In the genomic region with DNA sequence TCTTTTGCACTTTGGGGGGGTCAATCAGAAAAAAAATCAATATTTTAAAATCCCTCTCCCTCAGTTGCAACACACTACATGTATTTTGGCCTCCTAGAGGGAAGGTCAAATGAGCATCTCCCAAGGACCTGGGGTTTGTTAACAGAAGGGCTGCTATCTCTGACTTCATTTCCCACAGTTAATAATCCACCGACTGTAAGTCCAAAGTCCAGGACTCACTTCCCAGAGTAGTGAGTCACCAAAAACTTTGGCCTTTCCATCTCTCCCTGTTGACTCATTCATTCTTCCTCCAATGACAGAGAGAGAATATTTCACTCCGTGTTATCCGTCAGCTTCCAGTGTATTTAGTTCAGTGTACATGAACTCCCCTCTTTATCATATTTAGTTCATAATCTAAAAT, we compare ENCODE assay signal across 18 mouse cellular contexts. TPM values are rescaled to one million over a fixed set of nuclear protein-coding genes. Genes with fewer than 3 reads are reported as not detected.
DNase-seq lines count a peak whose midpoint lies in the region; ATAC-seq and TF ChIP-seq lines count a peak whose summit lies in the region.
"Had no signal": no experiment of that assay in that cellular context is flagged by ENCODE, and none has a peak within 500 bp of the region (broad histone marks: within the 10 kb centered on the region; RNA-seq: fewer than 3 reads in every experiment).

No protein-coding gene starts in this region.

- H3K4me1 ChIP-seq in kidney, adult 2 months (ENCODE audit: control insufficient read depth, insufficient read depth, low read length), result no peaks in the 10 kb centered on the region; the same call in 1 of the 2 replicates
- H3K4me1 ChIP-seq in stomach, embryonic 16.5 days (ENCODE audit: control insufficient read depth, insufficient read depth, low read length), result no peaks in the 10 kb centered on the region; the same call in 1 of the 2 replicates
- H3K4me1 ChIP-seq in hindbrain, embryonic 11.5 days (replicated peaks; ENCODE audit: control insufficient read depth, insufficient read depth, low read length), result peaks cover 6% of the 10 kb centered on the region

- H3K27me3 ChIP-seq in kidney, adult 2 months (replicated peaks; ENCODE audit: control insufficient read depth, insufficient read depth, low read length), result no peaks in the 10 kb centered on the region
- no peaks in the 10 kb centered on the region; the same call in 1 of the 2 replicates for H3K27me3 ChIP-seq in stomach, embryonic 16.5 days (ENCODE audit: control insufficient read depth, insufficient read depth, low read length)
- no peaks in the 10 kb centered on the region for H3K27me3 ChIP-seq in hindbrain, embryonic 11.5 days (ENCODE audit: control insufficient read depth, insufficient read depth, low read length)
- H3K27me3 ChIP-seq: embryonic facial prominence, embryonic 15.5 days; heart, embryonic 12.5 days had no signal

- peak; percentile 91 for DNase-seq in kidney, adult 2 months
- DNase-seq in kidney, postnatal 10 days, result no peak
- peak; percentile 76 for DNase-seq in NIH3T3 (ENCODE audit: low read depth)
- DNase-seq in kidney, postnatal 14 days, result peak; percentile 32
- no peak for DNase-seq in hindbrain, embryonic 11.5 days (ENCODE audit: low spot score)
- DNase-seq: cerebellum, adult 8-10 months; gastrocnemius, postnatal 36 days; heart, postnatal 36 days had no signal

- H3K36me3 ChIP-seq in kidney, adult 2 months (ENCODE audit: control insufficient read depth, insufficient read depth, low read length), result peaks cover 2% of the 10 kb centered on the region; the same call in 1 of the 2 replicates
- no peaks in the 10 kb centered on the region for H3K36me3 ChIP-seq in stomach, embryonic 16.5 days (ENCODE audit: control insufficient read depth, insufficient read depth, low read length)
- H3K36me3 ChIP-seq in hindbrain, embryonic 11.5 days (ENCODE audit: control insufficient read depth, insufficient read depth, low read length), result no peaks in the 10 kb centered on the region
- H3K36me3 ChIP-seq: midbrain, embryonic 12.5 days had no signal

- no peak overlapping the region for H3K4me3 ChIP-seq in kidney, adult 2 months (ENCODE audit: insufficient read depth, low read depth, low read length)
- H3K4me3 ChIP-seq in stomach, embryonic 16.5 days (replicated peaks; ENCODE audit: low read length), result no peak overlapping the region
- H3K4me3 ChIP-seq in hindbrain, embryonic 11.5 days (ENCODE audit: low read depth, low read length), result no peak overlapping the region
- H3K4me3 ChIP-seq: embryonic facial prominence, embryonic 15.5 days; forebrain, embryonic 13.5 days; heart, embryonic 12.5 days; midbrain, embryonic 12.5 days had no signal

- H3K9me3 ChIP-seq in stomach, embryonic 16.5 days (replicated peaks; ENCODE audit: control insufficient read depth, low read length), result no peaks in the 10 kb centered on the region
- no peaks in the 10 kb centered on the region for H3K9me3 ChIP-seq in hindbrain, embryonic 11.5 days (ENCODE audit: control insufficient read depth, low read length)
- H3K9me3 ChIP-seq: embryonic facial prominence, embryonic 15.5 days; forebrain, embryonic 13.5 days; heart, embryonic 12.5 days; midbrain, embryonic 12.5 days had no signal

- ATAC-seq in stomach, embryonic 16.5 days (ENCODE audit: insufficient read depth, low FRiP score), result peak; percentile 82
- no peak for ATAC-seq in activated CD4-positive, CD25-positive, alpha-beta regulatory T cell, adult 4 months
- no peak for ATAC-seq in hindbrain, embryonic 11.5 days (ENCODE audit: low FRiP score)
- ATAC-seq: forebrain, embryonic 13.5 days; hindbrain, postnatal 0 days had no signal

- TF ChIP-seq POLR2A in kidney, adult 2 months (IDR thresholded peaks at IDR 0.05; ENCODE audit: low read depth, low read length), result no peak

- no peak for TF ChIP-seq CTCF in kidney, adult 2 months (conservative IDR thresholded peaks at IDR 0.05; ENCODE audit: insufficient read depth, insufficient read length, low read depth, low read length)

- no peak overlapping the region for H3K4me2 ChIP-seq in stomach, embryonic 16.5 days (ENCODE audit: low read depth, low read length)
- no peak overlapping the region for H3K4me2 ChIP-seq in hindbrain, embryonic 11.5 days (replicated peaks; ENCODE audit: low read depth, low read length)
- H3K4me2 ChIP-seq: embryonic facial prominence, embryonic 15.5 days; forebrain, embryonic 13.5 days; heart, embryonic 12.5 days; midbrain, embryonic 12.5 days had no signal

- H3K9ac ChIP-seq in stomach, embryonic 16.5 days (ENCODE audit: low read length), result no peak overlapping the region
- no peak overlapping the region for H3K9ac ChIP-seq in hindbrain, embryonic 11.5 days (ENCODE audit: low read depth, low read length)
- H3K9ac ChIP-seq: embryonic facial prominence, embryonic 15.5 days; forebrain, embryonic 13.5 days; heart, embryonic 12.5 days; midbrain, embryonic 12.5 days had no signal

- 47% methylated on average over 3 of the region's 3 CpGs for WGBS in kidney, adult 2 months
- 56% methylated on average over 3 of the region's 3 CpGs for WGBS in stomach, embryonic 16.5 days
- WGBS in hindbrain, embryonic 11.5 days, result 93% methylated on average over 3 of the region's 3 CpGs

- H3K27ac ChIP-seq in kidney, adult 2 months (ENCODE audit: insufficient read depth, low read depth, low read length), result no peak overlapping the region
- H3K27ac ChIP-seq in stomach, embryonic 16.5 days (ENCODE audit: low read length), result no peak overlapping the region
- no peak overlapping the region for H3K27ac ChIP-seq in hindbrain, embryonic 11.5 days (ENCODE audit: low read depth, low read length)
- H3K27ac ChIP-seq: embryonic facial prominence, embryonic 15.5 days; forebrain, embryonic 13.5 days; hindbrain, postnatal 0 days; macrophage; midbrain, embryonic 12.5 days had no signal

RNA-seq across cellular contexts. Expression of a gene that starts 16.7 kb away (rescaled TPM):
- polyA plus RNA-seq in kidney, adult 2 months (2012; rRNA removed), result not detected in 2 replicates
- not detected in 2 replicates for polyA plus RNA-seq in stomach, embryonic 16.5 days (2015; fragmentation: Nextera tagmentation; extraction: Ambion mirVana)
- polyA plus RNA-seq in activated CD4-positive, CD25-positive, alpha-beta regulatory T cell, adult 4 months (2017; shearing (Covaris generic)), result not detected
- polyA plus RNA-seq in hindbrain, embryonic 11.5 days (2014; fragmentation: Nextera tagmentation; extraction: Ambion mirVana), result not detected in 2 replicates
- polyA plus RNA-seq: embryonic facial prominence, embryonic 15.5 days; forebrain, embryonic 13.5 days; heart, embryonic 12.5 days; hindbrain, postnatal 0 days; limb, embryonic 14.5 days; macrophage; midbrain, embryonic 12.5 days; spleen, adult 2 months had no signal

RNA-seq across cellular contexts. Expression of a gene that starts 23.5 kb away (rescaled TPM):
- 10.9 and 13.8 TPM in 2 replicates for polyA plus RNA-seq in kidney, adult 2 months (2012; rRNA removed)
- 6.2 and 7.2 TPM in 2 replicates for polyA plus RNA-seq in stomach, embryonic 16.5 days (2015; fragmentation: Nextera tagmentation; extraction: Ambion mirVana)
- 10 to 100 TPM; 29.7 to 47.5 TPM for polyA plus RNA-seq in activated CD4-positive, CD25-positive, alpha-beta regulatory T cell, adult 4 months (2017; shearing (Covaris generic))
- polyA plus RNA-seq in hindbrain, embryonic 11.5 days (2014; fragmentation: Nextera tagmentation; extraction: Ambion mirVana), result 5.6 and 6.9 TPM in 2 replicates

RNA-seq across cellular contexts. Expression of a gene that starts 47.3 kb away (rescaled TPM):
- polyA plus RNA-seq in kidney, adult 2 months (2012; rRNA removed), result 12.2 and 15.5 TPM in 2 replicates
- 17.8 and 20.1 TPM in 2 replicates for polyA plus RNA-seq in stomach, embryonic 16.5 days (2015; fragmentation: Nextera tagmentation; extraction: Ambion mirVana)
- 10 to 100 TPM; 10.7 to 16.1 TPM for polyA plus RNA-seq in activated CD4-positive, CD25-positive, alpha-beta regulatory T cell, adult 4 months (2017; shearing (Covaris generic))
- 20.3 and 21.8 TPM in 2 replicates for polyA plus RNA-seq in hindbrain, embryonic 11.5 days (2014; fragmentation: Nextera tagmentation; extraction: Ambion mirVana)

RNA-seq across cellular contexts. Expression of a gene that starts 55.9 kb away (rescaled TPM):
- 35.8 and 37.6 TPM in 2 replicates for polyA plus RNA-seq in kidney, adult 2 months (2012; rRNA removed)
- polyA plus RNA-seq in stomach, embryonic 16.5 days (2015; fragmentation: Nextera tagmentation; extraction: Ambion mirVana), result 14.2 and 15.4 TPM in 2 replicates
- 1 to 10 TPM; 1.8 to 5.1 TPM for polyA plus RNA-seq in activated CD4-positive, CD25-positive, alpha-beta regulatory T cell, adult 4 months (2017; shearing (Covaris generic))
- polyA plus RNA-seq in hindbrain, embryonic 11.5 days (2014; fragmentation: Nextera tagmentation; extraction: Ambion mirVana), result 30.3 and 31.0 TPM in 2 replicates

Comparison
In these comparisons a context has a peak if more than half of its experiments do, and no peak if none do; other contexts are left out.
1. DNase-seq: peak in kidney, adult 2 months (single experiment), NIH3T3 (single experiment) and kidney, postnatal 14 days (single experiment); none in kidney, postnatal 10 days (single experiment) and hindbrain, embryonic 11.5 days (single experiment).